Mouse (Mus musculus) frontal cortex, postnatal 25 days (tissue): ENCODE data around the gene Cldn22.
"Not testable (repeated sequence)": the region's sequence is repeated elsewhere in the genome, so short reads cannot be mapped to it uniquely, and the experiment has no call there.

Experiments
- DNase-seq, 2 experiments: peaks; one replicate each; pipeline ENCODE4 v3.0.0; 2022; ENCODE audit warnings: low spot score in 2 of 2

The Cldn22 gene

GRCm38 (mm10) chr8:47824182-47824581, at the start of gene Cldn22:
Gene Cldn22, plus strand, starts transcription at chr8:47824482.
- no peak for DNase-seq

GRCm38 (mm10) chr8:47777415-47777814, 46.9 kb upstream of the Cldn22 start:
- DNase-seq: no peak

- no peak for DNase-seq
Observed at GRCm38 (mm10) chr8:47779589-47779988, 44.7 kb upstream of the Cldn22 start.

GRCm38 (mm10) chr8:47781881-47782280, 42.4 kb upstream of the Cldn22 start:
- DNase-seq: no peak

- DNase-seq: no peak
Observed at GRCm38 (mm10) chr8:47783544-47783943, 40.7 kb upstream of the Cldn22 start.

- no peak for DNase-seq
Observed at GRCm38 (mm10) chr8:47783944-47784343, 40.3 kb upstream of the Cldn22 start.

GRCm38 (mm10) chr8:47784436-47784835, 39.8 kb upstream of the Cldn22 start:
- DNase-seq: no peak

- DNase-seq: no peak
Observed at GRCm38 (mm10) chr8:47786323-47786722, 38.0 kb upstream of the Cldn22 start.

GRCm38 (mm10) chr8:47787705-47788104, 36.6 kb upstream of the Cldn22 start:
- DNase-seq: no peak

- no peak for DNase-seq
Observed at GRCm38 (mm10) chr8:47791986-47792385, 32.3 kb upstream of the Cldn22 start.

GRCm38 (mm10) chr8:47799438-47799837, 24.8 kb upstream of the Cldn22 start:
- DNase-seq: no peak

GRCm38 (mm10) chr8:47802349-47802748, 21.9 kb upstream of the Cldn22 start:
- DNase-seq: no peak

GRCm38 (mm10) chr8:47804262-47804661, 20.0 kb upstream of the Cldn22 start:
- no peak for DNase-seq

GRCm38 (mm10) chr8:47809970-47810665, 14.2 kb upstream of the Cldn22 start:
- DNase-seq: no peak

- DNase-seq: no peak
Observed at GRCm38 (mm10) chr8:47810666-47811015, 13.6 kb upstream of the Cldn22 start.

- DNase-seq: no peak
Observed at GRCm38 (mm10) chr8:47811221-47811620, 13.1 kb upstream of the Cldn22 start.

GRCm38 (mm10) chr8:47819034-47819433, 5.2 kb upstream of the Cldn22 start:
- DNase-seq: no peak

- DNase-seq: no peak
Observed at GRCm38 (mm10) chr8:47820914-47821772, 3.1 kb upstream of the Cldn22 start.

- DNase-seq: no peak
Observed at GRCm38 (mm10) chr8:47821843-47822242, 2.4 kb upstream of the Cldn22 start, which contains the start of gene Cldn24. Gene Cldn24, plus strand, starts transcription at chr8:47822143.

GRCm38 (mm10) chr8:47822541-47822940, 1.7 kb upstream of the Cldn22 start:
- not testable (repeated sequence) for DNase-seq

GRCm38 (mm10) chr8:47823777-47824176, 505 bp upstream of the Cldn22 start:
- no peak for DNase-seq

- no peak for DNase-seq
Observed at GRCm38 (mm10) chr8:47825596-47825995, 1.3 kb downstream of the Cldn22 start.

GRCm38 (mm10) chr8:47826911-47827310, 2.6 kb downstream of the Cldn22 start:
- DNase-seq: no peak
